Mouse (Mus musculus) testis, adult 2 months (tissue): ENCODE data around the gene Mfap1a.

Source experiments
- CTCF ChIP-seq: fragments of 200-500 bp; IDR thresholded peaks from 2 replicates; pipeline ENCODE4 v1.5.1; 2012; ENCODE audit warnings: low read depth, mild to moderate bottlenecking, inconsistent platforms, low read length, moderate library complexity; ENCODE audit not compliant: control insufficient read depth, insufficient read depth, insufficient replicate concordance
- POLR2A ChIP-seq: fragments of 200-500 bp; IDR thresholded peaks from 2 replicates; pipeline ENCODE4 v1.6.1; 2012; ENCODE audit warnings: low read depth, mild to moderate bottlenecking, inconsistent platforms, low read length, moderate library complexity; ENCODE audit not compliant: control insufficient read depth

GRCm38 (mm10) chr2:121483576-121483975, 22.9 kb downstream of the Mfap1a start:
- no peak for TF ChIP-seq POLR2A
- no peak for TF ChIP-seq CTCF
